Mouse (Mus musculus) stomach, postnatal 0 days (tissue): ENCODE results near the gene Col23a1. TPM values are rescaled to one million over a fixed set of nuclear protein-coding genes. Genes with fewer than 3 reads are reported as not detected.

Experiments
- ATAC-seq: fragments of 200-750 bp; cut with Nextera tagmentation; 2 replicates; pipeline ENCODE4 v1.8.0; 2017; ENCODE audit not compliant: low FRiP score, low TSS enrichment
- DNase-seq: peaks from one replicate; pipeline ENCODE4 v3.0.0-alpha.2; 2016; ENCODE audit warnings: low spot score
- H3K27ac ChIP-seq: fragments of 300-500 bp; sonication (generic); replicated peaks from 2 replicates; pipeline ENCODE4 v1.5.1; 2014; ENCODE audit warnings: mild to moderate bottlenecking, control low read depth
- H3K27me3 ChIP-seq: fragments of 300-500 bp; sonication (generic); 2 replicates; pipeline ENCODE4 v1.6.1; 2014; ENCODE audit warnings: low read length; ENCODE audit not compliant: control insufficient read depth, insufficient read depth
- H3K36me3 ChIP-seq: fragments of 300-500 bp; sonication (generic); 2 replicates; pipeline ENCODE4 v1.6.1; 2014; ENCODE audit warnings: low read length, mixed read lengths; ENCODE audit not compliant: control insufficient read depth, insufficient read depth
- H3K4me1 ChIP-seq: fragments of 300-500 bp; sonication (generic); replicated peaks from 2 replicates; pipeline ENCODE4 v1.6.1; 2014; ENCODE audit warnings: antibody characterized with exemption; ENCODE audit not compliant: control insufficient read depth, insufficient read depth
- H3K4me2 ChIP-seq: fragments of 300-500 bp; sonication (generic); replicated peaks from 2 replicates; pipeline ENCODE4 v1.6.1; 2014; ENCODE audit warnings: low read depth, mild to moderate bottlenecking, control low read depth, moderate library complexity
- H3K4me3 ChIP-seq: fragments of 300-500 bp; sonication (generic); 2 replicates; pipeline ENCODE4 v1.5.1; 2014; ENCODE audit warnings: low read depth, low read length, control low read depth
- H3K9ac ChIP-seq: fragments of 300-500 bp; sonication (generic); 2 replicates; pipeline ENCODE4 v1.6.1; 2014; ENCODE audit warnings: mild to moderate bottlenecking, low read length, control low read depth, mixed read lengths
- H3K9me3 ChIP-seq: fragments of 300-500 bp; sonication (generic); 2 replicates; pipeline ENCODE4 v1.6.1; 2016; ENCODE audit warnings: low read length; ENCODE audit not compliant: control insufficient read depth
- CTCF ChIP-seq: IDR thresholded peaks from 2 replicates; pipeline ENCODE4 v1.5.1; 2016; ENCODE audit warnings: antibody characterized with exemption, low read depth, mild to moderate bottlenecking, moderate library complexity
- EP300 ChIP-seq: optimal IDR thresholded peaks from 2 replicates; pipeline ENCODE3; 2016; ENCODE audit warnings: antibody characterized with exemption
- WGBS: fragments of 180-500 bp; shearing (Covaris S2); extraction: QIAGEN DNeasy Blood & Tissue Kit; methylation state at CpG from one replicate; pipeline ENCODE4 v1.1.7; 2014; 5-methylcytosine and 5-hydroxymethylcytosine counted together
- polyA plus RNA-seq: library from polyadenylated mRNA; unstranded; fragments of >200 nt; fragmentation: Nextera tagmentation; extraction: Ambion mirVana; gene quantifications from 2 replicates; pipeline ENCODE4 v1.2.1, GENCODE M21; 2015

Col23a1 gene
- polyA plus RNA-seq, 1 experiment from 2014 or later, result 2.5 TPM

DNA sequence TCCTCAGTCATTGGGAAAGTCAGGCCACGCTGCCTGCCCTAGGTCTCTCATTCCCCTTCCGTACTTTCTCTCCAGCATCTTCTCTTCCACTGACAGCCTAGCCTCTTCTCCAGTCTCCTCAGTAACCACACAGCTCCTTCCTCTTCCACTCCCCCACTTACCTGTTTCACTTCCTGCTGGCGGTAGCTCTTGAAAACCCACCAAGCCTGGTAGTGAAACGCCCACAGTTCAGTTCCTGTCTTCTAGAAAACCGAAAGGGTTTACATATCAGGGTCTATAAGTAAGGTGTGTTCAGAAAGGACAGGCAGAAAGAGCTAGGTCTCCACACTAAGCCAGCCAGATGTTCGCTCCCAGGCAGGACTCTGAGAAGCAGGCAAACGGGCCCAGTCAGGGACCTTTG, 287.9 kb downstream of the Col23a1 start:
- Histone ChIP-seq H3K27me3 (no peaks in the 10 kb centered on the region), H3K4me3 (no peak overlapping the region), H3K27ac (no peak overlapping the region), H3K4me2 (no peak overlapping the region), H3K9ac (no peak overlapping the region), H3K36me3 (no peaks in the 10 kb centered on the region), H3K9me3 (no peaks in the 10 kb centered on the region), H3K4me1 (no peaks in the 10 kb centered on the region)
- DNase-seq, result no peak
- TF ChIP-seq CTCF (no peak), EP300 (no peak)
- no peak for ATAC-seq
- WGBS, result 79% methylated on average over 7 of the region's 7 CpGs

DNA sequence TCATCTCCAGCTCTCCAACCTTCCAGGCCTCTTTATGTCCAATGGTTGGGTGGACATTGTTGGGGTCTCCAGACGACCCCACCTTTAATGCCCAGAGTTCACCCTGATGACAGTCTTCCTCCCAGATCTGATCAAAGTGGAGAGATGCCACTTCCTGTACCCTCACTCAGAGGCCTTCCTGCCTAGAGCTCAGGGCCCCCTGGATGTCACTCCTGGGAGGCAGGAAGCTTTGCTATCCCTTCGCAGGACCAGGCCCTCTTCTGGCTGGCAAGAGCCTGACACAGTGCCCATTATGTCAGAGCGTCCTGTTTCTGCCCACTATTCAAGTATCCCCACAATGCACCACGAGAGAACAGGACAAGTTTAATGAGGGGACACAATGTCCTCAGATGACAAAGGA, 289.3 kb downstream of the Col23a1 start:
- ATAC-seq, result no peak
- no peak overlapping the region for H3K4me2 ChIP-seq
- DNase-seq, result no peak
- 59% methylated on average over 4 of the region's 4 CpGs for WGBS
- TF ChIP-seq EP300 (no peak), CTCF (no peak)
- no peak overlapping the region for H3K4me3 ChIP-seq
- no peaks in the 10 kb centered on the region for H3K9me3 ChIP-seq
- no peaks in the 10 kb centered on the region for H3K27me3 ChIP-seq
- no peak overlapping the region for H3K9ac ChIP-seq
- H3K36me3 ChIP-seq, result no peaks in the 10 kb centered on the region
- H3K4me1 ChIP-seq, result peaks cover 5% of the 10 kb centered on the region; the same call in 1 of the 2 replicates
- H3K27ac ChIP-seq, result no peak overlapping the region

DNA sequence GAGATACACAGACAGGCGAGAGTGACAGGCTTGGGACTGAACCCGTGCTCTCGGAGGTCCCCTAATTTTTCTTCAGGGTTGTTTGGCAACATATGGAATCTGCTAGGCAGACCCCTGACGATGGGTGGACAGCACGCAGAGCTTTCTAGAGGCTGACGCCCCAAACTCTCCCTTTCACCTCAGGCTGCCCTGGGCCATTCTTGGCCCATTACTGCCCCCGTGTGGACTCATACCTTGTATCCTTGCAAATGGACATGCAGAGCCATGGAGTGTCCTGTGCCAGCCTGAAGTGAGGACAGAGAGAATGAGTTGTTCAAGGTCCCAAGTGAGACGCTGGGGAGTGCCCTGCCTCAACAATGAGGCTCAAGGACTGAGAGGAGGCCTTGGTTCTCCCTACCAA, 293.0 kb downstream of the Col23a1 start:
- Histone ChIP-seq H3K36me3 (0 out of 2 replicates have a peak, but pooled peaks cover 3% of the 10 kb centered on the region), H3K4me2 (no peak overlapping the region), H3K9ac (no peak overlapping the region), H3K4me3 (no peak overlapping the region), H3K27ac (peak overlapping the region; percentile 45; the same call in 1 of the 2 replicates), H3K9me3 (no peaks in the 10 kb centered on the region), H3K4me1 (peaks cover 9% of the 10 kb centered on the region; the same call in 1 of the 2 replicates), H3K27me3 (no peaks in the 10 kb centered on the region)
- 33% methylated on average over 8 of the region's 8 CpGs for WGBS
- DNase-seq (peak; percentile 83), ATAC-seq (no peak)
- no peak for TF ChIP-seq EP300
- TF ChIP-seq CTCF, result peak; percentile 78

DNA sequence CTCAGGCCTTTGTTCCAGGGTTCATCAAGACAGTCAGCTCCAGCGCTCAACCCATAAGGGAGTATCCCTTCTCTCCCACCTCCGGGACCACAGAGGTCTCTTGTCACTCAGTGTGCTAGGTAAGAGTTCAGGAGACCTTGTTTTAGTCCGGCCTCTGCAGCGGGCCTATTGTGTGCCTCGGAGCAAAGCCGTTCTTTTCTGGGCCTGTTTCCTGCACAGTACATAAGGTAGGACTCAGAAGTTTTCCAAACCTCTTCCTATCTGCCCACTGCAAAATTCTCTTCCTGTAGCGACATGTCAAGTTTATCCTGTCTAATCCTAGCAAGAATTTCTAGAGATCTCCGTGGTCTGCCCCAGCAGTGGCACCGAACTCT, 294.3 kb downstream of the Col23a1 start:
- peak overlapping the region; percentile 86 for H3K4me2 ChIP-seq
- H3K27ac ChIP-seq, result peak overlapping the region; percentile 92
- TF ChIP-seq EP300 (no peak), CTCF (no peak)
- H3K36me3 ChIP-seq, result 0 out of 2 replicates have a peak, but pooled peaks cover 4% of the 10 kb centered on the region
- peak overlapping the region; percentile 79 for H3K4me3 ChIP-seq
- peaks cover 9% of the 10 kb centered on the region; the same call in 1 of the 2 replicates for H3K4me1 ChIP-seq
- no peaks in the 10 kb centered on the region for H3K9me3 ChIP-seq
- WGBS, result 14% methylated on average over 9 of the region's 9 CpGs
- DNase-seq, result no peak
- H3K9ac ChIP-seq, result peak overlapping the region; percentile 87
- peak; percentile 30 for ATAC-seq
- H3K27me3 ChIP-seq, result no peaks in the 10 kb centered on the region

DNA sequence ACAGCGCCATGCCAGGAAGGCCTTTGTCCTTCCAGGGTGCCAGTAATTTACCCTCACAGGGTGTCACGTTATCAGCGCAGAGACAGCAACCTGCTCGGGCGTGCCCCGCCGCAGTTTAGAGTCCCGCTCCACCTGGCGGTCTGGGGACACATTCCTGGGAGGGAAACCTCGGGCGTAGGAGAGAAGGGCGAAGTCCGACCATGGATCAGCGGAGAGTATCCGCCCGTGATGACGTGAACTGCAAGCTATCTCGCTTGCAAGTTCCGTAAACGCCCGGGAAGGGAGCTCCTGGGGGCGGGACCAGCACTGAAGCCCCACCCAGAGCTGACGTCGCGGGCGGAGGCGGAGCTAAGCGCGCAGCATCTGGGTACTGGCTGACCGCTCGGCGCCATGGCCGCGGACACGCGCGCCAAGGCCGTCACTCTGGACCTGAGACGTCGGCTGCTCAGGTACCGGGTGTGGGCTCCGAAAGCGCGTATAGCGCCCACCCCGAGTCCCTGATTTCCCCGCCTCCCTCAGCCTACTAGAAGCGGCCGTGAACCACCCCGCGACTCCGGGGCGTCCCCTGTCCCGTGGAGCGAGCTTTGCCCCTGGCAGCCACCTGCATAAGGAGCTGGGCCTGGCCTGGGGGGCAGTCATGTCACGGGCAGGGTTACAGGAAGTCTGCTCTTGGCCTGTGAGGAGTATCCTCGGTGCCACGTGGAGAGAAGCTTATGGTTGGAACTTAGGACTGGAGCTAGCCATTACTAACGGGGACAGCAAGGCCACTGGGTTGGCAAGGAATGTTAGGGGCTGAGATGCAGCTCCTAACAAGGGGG, 294.9 kb downstream of the Col23a1 start, which contains the start of gene Phykpl:
Gene Phykpl (plus strand): TSS at position 327 of the 818 bp plus-strand sequence.
- Histone ChIP-seq H3K4me3 (peak within 1 kb of the TSS; percentile 79), H3K9ac (peak within 1 kb of the TSS; percentile 87), H3K27ac (peak within 1 kb of the TSS; percentile 92), H3K4me1 (peaks cover 9% of the 10 kb centered on the region; the same call in 1 of the 2 replicates), H3K4me2 (peak within 1 kb of the TSS; percentile 86), H3K9me3 (no peaks in the 10 kb centered on the region), H3K36me3 (0 out of 2 replicates have a peak, but pooled peaks cover 4% of the 10 kb centered on the region), H3K27me3 (no peaks in the 10 kb centered on the region)
- TF ChIP-seq EP300 (peak; percentile 88), CTCF (peak; percentile 77)
- under 1% methylated on average over 59 of the region's 59 CpGs for WGBS
- peak; percentile 100 for DNase-seq
- ATAC-seq, result peak; percentile 96

DNA sequence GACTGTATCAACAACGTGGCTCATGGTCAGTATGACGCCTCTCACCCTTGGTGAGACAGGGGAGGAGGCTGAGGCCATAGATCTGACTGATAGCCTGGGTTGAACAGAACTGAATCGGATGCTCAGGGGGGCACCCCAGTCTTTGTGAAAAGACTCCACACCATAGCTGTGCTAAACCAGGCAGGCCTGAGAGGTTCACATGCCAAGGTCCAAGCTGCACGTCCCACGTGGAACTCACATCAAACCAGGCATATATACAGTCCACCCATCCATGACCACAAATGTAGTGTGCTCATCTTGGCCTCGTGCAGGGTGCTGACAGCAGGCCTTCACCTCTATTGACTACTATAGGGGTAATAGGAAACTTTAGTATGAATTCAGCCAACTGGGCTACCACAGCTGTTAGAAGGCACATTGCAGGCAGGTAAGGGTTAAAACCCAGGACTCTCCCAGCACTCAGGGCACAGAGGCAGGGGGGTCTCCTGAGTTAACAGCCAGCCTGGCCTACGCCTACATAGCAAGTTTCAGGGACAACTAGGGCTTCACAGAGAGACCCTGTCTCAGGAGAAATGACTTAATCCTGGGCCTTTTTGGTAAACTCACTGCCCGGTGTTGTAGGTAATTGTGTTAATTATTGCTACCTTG, 296.0 kb downstream of the Col23a1 start:
- TF ChIP-seq CTCF (no peak), EP300 (no peak)
- no peak for DNase-seq
- H3K27me3 ChIP-seq, result no peaks in the 10 kb centered on the region
- peak overlapping the region; percentile 79 for H3K4me3 ChIP-seq
- H3K9ac ChIP-seq, result peak overlapping the region; percentile 87
- peak overlapping the region; percentile 86 for H3K4me2 ChIP-seq
- peak overlapping the region; percentile 92 for H3K27ac ChIP-seq
- H3K36me3 ChIP-seq, result 0 out of 2 replicates have a peak, but pooled peaks cover 4% of the 10 kb centered on the region
- ATAC-seq, result no peak
- H3K4me1 ChIP-seq, result peaks cover 9% of the 10 kb centered on the region; the same call in 1 of the 2 replicates
- WGBS, result 49% methylated on average over 8 of the region's 8 CpGs
- H3K9me3 ChIP-seq, result no peaks in the 10 kb centered on the region
